Mouse (Mus musculus): ENCODE data around the gene Fgf4. TPM values are rescaled to one million over a fixed set of nuclear protein-coding genes. Genes with fewer than 3 reads are reported as not detected.

Fgf4 gene
- not detected for polyA plus RNA-seq (2017; shearing (Covaris generic))

DNA sequence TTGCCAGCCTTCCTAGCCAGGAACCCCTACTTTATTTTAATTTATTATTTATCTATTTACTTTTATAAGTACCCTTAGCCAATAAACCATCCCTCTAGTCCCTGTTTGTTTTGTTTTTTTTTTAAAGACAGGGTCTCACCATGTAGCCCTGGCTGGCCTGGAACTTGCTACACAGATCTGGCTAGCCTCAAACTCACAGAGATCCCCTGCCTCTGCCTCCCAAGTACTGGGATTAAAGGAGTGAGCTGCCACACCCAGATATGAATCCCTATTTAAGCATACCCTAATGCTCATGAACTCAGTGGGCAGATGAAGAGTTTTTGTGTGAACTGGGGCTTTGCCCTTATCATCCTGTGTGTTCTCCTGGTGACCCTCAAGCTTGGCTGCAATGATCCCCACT is at the start of gene Fgf4:
Gene Fgf4 (plus strand): TSS at position 301 of the 400 bp plus-strand sequence.

DNA sequence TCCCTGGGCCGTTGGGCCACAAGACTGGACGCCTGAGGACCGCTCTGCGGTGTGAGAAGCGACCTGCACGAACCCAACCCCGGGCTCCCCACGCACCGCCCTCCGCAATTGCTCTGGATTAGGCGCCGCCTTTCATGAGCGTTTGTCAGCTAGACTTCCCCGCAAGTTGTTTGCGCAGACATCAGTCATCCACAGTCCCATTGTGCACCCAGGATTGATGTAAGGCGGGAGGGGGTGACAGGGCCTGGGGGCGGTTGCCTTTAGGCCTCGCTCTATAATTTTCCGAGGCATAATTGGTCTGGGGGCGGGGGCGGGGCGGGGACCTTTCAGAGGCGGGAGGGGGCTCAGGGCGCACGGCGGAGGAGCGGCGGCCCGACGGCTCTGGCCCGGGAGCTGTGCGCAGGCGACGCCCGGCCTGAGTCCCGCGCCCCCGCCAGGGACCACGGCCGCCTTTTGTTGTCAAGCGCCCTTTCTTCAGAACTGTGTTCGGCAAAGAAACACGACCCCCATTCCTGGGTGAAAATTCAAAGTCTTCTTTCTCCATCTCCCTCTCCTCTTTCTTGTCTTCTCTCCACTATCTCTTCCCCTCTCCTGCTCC is 9.2 kb upstream of the Fgf4 start, which contains the start of gene Fgf3:
Gene Fgf3 (plus strand): TSS at position 193 of the 598 bp plus-strand sequence.

DNA sequence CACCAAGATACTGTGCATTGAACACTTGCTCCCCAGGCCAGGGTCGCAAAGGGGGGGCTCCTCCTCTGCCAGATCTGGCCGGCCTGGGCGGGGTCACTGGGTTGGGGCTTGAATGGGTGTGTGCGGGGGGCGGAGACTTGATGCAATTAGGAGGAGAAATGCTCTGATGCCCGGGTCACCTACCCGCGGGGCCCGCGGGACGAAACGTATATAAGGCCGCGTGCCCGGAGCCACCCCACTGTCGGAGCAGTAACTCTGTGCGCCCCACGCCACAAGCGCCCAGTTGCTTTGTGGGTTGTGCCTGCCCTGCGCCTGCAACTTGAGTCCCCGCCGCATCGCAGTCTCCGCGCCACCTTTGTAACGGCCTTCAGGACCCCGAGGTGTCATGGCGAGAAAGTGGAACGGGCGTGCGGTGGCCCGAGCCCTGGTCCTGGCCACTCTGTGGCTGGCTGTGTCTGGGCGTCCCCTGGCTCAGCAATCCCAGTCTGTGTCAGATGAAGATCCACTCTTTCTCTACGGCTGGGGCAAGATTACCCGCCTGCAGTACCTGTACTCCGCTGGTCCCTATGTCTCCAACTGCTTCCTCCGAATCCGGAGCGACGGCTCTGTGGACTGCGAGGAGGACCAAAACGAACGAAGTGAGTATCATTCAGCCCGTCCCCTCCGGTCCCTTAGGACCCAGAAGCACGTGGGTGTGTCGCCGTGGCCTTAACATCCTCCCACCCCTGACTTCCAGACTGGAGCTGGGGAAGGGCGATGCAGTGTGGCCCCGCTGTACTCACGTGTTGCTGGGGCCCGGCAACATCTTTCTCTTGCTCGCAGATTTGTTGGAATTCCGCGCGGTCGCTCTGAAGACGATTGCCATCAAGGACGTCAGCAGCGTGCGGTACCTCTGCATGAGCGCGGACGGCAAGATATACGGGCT is 49.4 kb downstream of the Fgf4 start, which contains the start of gene Fgf15:
Gene Fgf15 (plus strand): TSS at position 238 of the 925 bp plus-strand sequence.

Other genes starting within 250 kb of the Fgf4 start
- gene Ano1, start 95.4 kb upstream of the Fgf4 start, polyA plus RNA-seq (2017; shearing (Covaris generic)), result not detected
- gene Fgf3, start 9.3 kb upstream of the Fgf4 start, polyA plus RNA-seq (2017; shearing (Covaris generic)), result not detected
- gene Fgf15, start 49.2 kb downstream of the Fgf4 start, polyA plus RNA-seq (2017; shearing (Covaris generic)), result not detected
- gene LTO1, start 67.7 kb downstream of the Fgf4 start, polyA plus RNA-seq (2017; shearing (Covaris generic)), result 26.5 TPM
- 0.53 TPM for gene Ccnd1, start 92.6 kb downstream of the Fgf4 start, polyA plus RNA-seq (2017; shearing (Covaris generic))

Data from CD4-positive, CD25-positive, alpha-beta regulatory T cell (primary cell).